Mouse (Mus musculus) adrenal gland, postnatal 10 days (tissue): ENCODE results near the gene Gm15140. TPM values are rescaled to one million over a fixed set of nuclear protein-coding genes. Genes with fewer than 3 reads are reported as not detected.
"Not testable (repeated sequence)": the region's sequence is repeated elsewhere in the genome, so short reads cannot be mapped to it uniquely, and the experiment has no call there.

ENCODE experiments used
- DNase-seq: peaks from one replicate; pipeline ENCODE4 v3.0.0; 2021; ENCODE audit warnings: mixed read lengths
- long read RNA-seq, 2 experiments: library from polyadenylated mRNA; stranded (forward); transcript quantifications; one replicate each; pipeline ENCODE4 v2.0.0; 2021
- total RNA-seq, 2 experiments: library from RNA; stranded (reverse); gene quantifications; 2 replicates each; pipeline ENCODE4 v1.2.3; 2021

Gene Gm15140
- total RNA-seq: not detected
- long read RNA-seq, experiment 1: 0 reads
- long read RNA-seq, experiment 2: 0 reads

GRCm38 (mm10) chrX:154120585-154120984 lies at the start of gene Gm15140:
Gene Gm15140 (minus strand): TSS chrX:154120685.
- not testable (repeated sequence) for DNase-seq

Other genes with a start within 250 kb of the Gm15140 start
- not detected for gene Samt1, start 108.0 kb downstream of the Gm15140 start, total RNA-seq
- gene 4921511M17Rik, start 86.9 kb downstream of the Gm15140 start, total RNA-seq: not detected
- gene Gm10057, start 65.6 kb downstream of the Gm15140 start, total RNA-seq: not detected
- gene 4930524N10Rik, start 222.7 kb upstream of the Gm15140 start, total RNA-seq: not detected